Mouse (Mus musculus) limb, embryonic 15.5 days (tissue): ENCODE measurements around the gene Tcerg1l. TPM values are rescaled to one million over a fixed set of nuclear protein-coding genes. Genes with fewer than 3 reads are reported as not detected.

ENCODE experiments used
- ATAC-seq: fragments of 200-750 bp; cut with Nextera tagmentation; 2 replicates; pipeline ENCODE4 v1.8.0; 2017; ENCODE audit warnings: low read depth, moderate TSS enrichment; ENCODE audit not compliant: insufficient number of reproducible peaks, low FRiP score, low TSS enrichment
- H3K27ac ChIP-seq: fragments of 300-500 bp; sonication (generic); 2 replicates; pipeline ENCODE4 v1.5.1; 2015; ENCODE audit warnings: moderate library complexity, mild to moderate bottlenecking, inconsistent platforms
- H3K27me3 ChIP-seq: fragments of 300-500 bp; sonication (generic); 2 replicates; pipeline ENCODE4 v1.6.1; 2015; ENCODE audit warnings: inconsistent platforms
- H3K36me3 ChIP-seq: fragments of 300-500 bp; sonication (generic); 2 replicates; pipeline ENCODE4 v1.6.1; 2015; ENCODE audit warnings: inconsistent platforms
- H3K4me1 ChIP-seq: fragments of 300-500 bp; sonication (generic); 2 replicates; pipeline ENCODE4 v1.6.1; 2015; ENCODE audit warnings: inconsistent platforms
- H3K4me2 ChIP-seq: fragments of 300-500 bp; sonication (generic); 2 replicates; pipeline ENCODE4 v1.6.1; 2015; ENCODE audit warnings: mild to moderate bottlenecking, inconsistent platforms
- H3K4me3 ChIP-seq: fragments of 300-500 bp; sonication (generic); 2 replicates; pipeline ENCODE4 v1.5.1; 2015; ENCODE audit warnings: mild to moderate bottlenecking, inconsistent platforms
- H3K9ac ChIP-seq: fragments of 300-500 bp; sonication (generic); 2 replicates; pipeline ENCODE4 v1.6.1; 2015; ENCODE audit warnings: inconsistent platforms
- H3K9me3 ChIP-seq: fragments of 300-500 bp; sonication (generic); 2 replicates; pipeline ENCODE4 v1.6.1; 2016; ENCODE audit warnings: inconsistent platforms
- WGBS: fragments of 180-500 bp; shearing (Covaris S2); methylation state at CpG from one replicate; pipeline ENCODE4 v1.1.7; 2015; 5-methylcytosine and 5-hydroxymethylcytosine counted together
- polyA plus RNA-seq: library from polyadenylated mRNA; unstranded; fragments of >200 nt; fragmentation: Nextera tagmentation; extraction: Ambion mirVana; gene quantifications from 2 replicates; pipeline ENCODE4 v1.2.1, GENCODE M21; 2015

Tcerg1l gene
- polyA plus RNA-seq, 1 experiment from 2014 or later = 0.95 TPM

DNA sequence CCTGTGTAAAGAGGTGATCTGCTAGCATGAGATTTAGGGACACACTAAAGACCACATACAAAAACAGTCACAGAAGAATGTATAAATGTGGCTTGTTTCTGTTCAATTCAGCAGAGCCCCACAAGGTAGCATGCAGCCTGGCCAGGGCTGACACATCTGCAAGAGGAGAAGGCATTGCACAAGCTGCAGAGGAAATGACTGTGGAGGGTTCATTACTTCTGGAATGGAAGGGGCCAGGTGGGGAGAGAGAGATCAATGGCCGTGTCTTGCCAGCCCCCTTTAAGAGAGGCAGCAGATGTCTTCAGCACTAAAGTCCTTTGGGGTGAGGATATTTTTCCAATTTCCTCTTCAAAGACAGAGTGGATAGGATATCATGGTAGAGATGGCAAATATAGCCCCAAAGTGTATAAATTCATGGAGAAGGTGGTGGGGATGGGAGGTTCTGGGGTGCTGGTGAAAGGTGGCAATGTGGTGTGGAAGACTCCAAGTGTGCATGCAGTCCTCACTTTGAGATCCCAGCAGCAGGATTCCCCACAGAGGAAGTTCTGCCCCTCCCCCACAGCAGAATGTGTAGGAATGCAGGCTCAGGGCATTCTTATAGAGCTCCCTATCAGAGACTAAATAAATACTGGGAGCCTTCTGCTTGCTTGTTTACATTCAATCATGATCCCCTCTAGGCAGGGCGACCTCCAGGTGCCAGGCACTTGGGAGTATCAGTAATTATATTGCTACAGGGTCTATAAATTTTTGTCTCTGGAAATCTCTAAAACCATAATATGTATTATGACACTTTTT is 40.7 kb downstream of the Tcerg1l start:
- ATAC-seq = no peak
- Histone ChIP-seq H3K4me2 (no peak overlapping the region), H3K4me3 (no peak overlapping the region), H3K27ac (no peak overlapping the region), H3K27me3 (no peaks in the 10 kb centered on the region), H3K9me3 (no peaks in the 10 kb centered on the region), H3K9ac (no peak overlapping the region), H3K4me1 (peaks cover 5% of the 10 kb centered on the region; the same call in 1 of the 2 replicates), H3K36me3 (no peaks in the 10 kb centered on the region)
- WGBS = 21% methylated on average over 2 of the region's 2 CpGs

DNA sequence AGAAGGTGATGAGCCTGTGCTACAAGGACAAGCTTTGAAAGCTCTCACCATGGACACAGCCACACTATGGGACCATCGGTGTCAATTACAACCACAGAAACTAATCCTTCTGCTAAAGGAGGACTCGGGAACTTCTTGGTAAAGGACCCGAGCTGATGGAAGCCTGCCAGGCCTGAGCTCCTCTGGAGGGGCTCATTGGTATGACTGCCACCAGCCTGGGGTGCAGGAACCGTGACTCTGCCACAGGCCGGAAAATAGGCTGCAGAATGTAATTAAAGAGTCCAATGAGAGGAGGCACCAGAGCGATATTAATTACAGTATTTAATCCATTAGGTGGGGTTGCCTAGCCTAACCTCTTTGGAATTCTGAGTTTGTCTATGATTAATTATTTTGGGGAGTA is 52.1 kb downstream of the Tcerg1l start:
- no peak for ATAC-seq
- H3K27me3 ChIP-seq = peaks cover 3% of the 10 kb centered on the region; the same call in 1 of the 2 replicates
- 73% methylated on average over 6 of the region's 6 CpGs for WGBS
- H3K36me3 ChIP-seq = no peaks in the 10 kb centered on the region
- H3K9ac ChIP-seq = no peak overlapping the region
- H3K4me3 ChIP-seq = no peak overlapping the region
- no peaks in the 10 kb centered on the region for H3K9me3 ChIP-seq
- no peak overlapping the region for H3K27ac ChIP-seq
- H3K4me2 ChIP-seq = no peak overlapping the region
- no peaks in the 10 kb centered on the region for H3K4me1 ChIP-seq

DNA sequence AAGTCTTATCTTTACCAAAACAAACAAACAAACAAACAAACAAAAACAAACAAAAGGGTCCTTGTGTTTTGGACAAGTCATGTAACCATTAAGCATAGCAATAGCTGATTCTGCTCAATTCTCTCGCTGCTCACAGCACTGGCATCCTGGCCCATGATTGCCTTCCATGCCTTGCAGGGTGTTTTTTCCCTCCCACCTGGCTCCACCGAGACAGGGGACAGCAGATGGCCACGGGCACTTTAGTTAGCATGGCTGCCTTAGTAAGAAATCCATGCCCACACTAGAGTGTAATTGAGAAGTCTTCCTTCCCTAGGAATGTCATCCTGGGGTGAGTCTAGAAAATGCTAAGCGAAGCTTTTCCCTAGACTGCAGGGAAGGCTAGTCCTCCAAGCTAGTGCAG is 59.1 kb downstream of the Tcerg1l start:
- Histone ChIP-seq H3K4me3 (no peak overlapping the region), H3K27ac (no peak overlapping the region), H3K4me1 (no peaks in the 10 kb centered on the region), H3K9ac (no peak overlapping the region), H3K36me3 (no peaks in the 10 kb centered on the region), H3K27me3 (no peaks in the 10 kb centered on the region), H3K9me3 (no peaks in the 10 kb centered on the region), H3K4me2 (no peak overlapping the region)
- ATAC-seq = no peak
- WGBS = 72% methylated on average over 4 of the region's 4 CpGs

- no peaks in the 10 kb centered on the region for H3K9me3 ChIP-seq
- no peaks in the 10 kb centered on the region for H3K36me3 ChIP-seq
- no peak overlapping the region for H3K4me2 ChIP-seq
- no peak overlapping the region for H3K4me3 ChIP-seq
- no peaks in the 10 kb centered on the region for H3K4me1 ChIP-seq
- no peak overlapping the region for H3K27ac ChIP-seq
- no peak for ATAC-seq
- WGBS = 35% methylated on average over 5 of the region's 5 CpGs
- no peaks in the 10 kb centered on the region for H3K27me3 ChIP-seq
- no peak overlapping the region for H3K9ac ChIP-seq
Observed at GRCm38 (mm10) chr7:138337946-138338345, 59.6 kb downstream of the Tcerg1l start.

- no peak overlapping the region for H3K4me2 ChIP-seq
- H3K9ac ChIP-seq = no peak overlapping the region
- H3K27ac ChIP-seq = no peak overlapping the region
- H3K4me1 ChIP-seq = no peaks in the 10 kb centered on the region
- H3K9me3 ChIP-seq = no peaks in the 10 kb centered on the region
- ATAC-seq = no peak
- H3K27me3 ChIP-seq = no peaks in the 10 kb centered on the region
- H3K36me3 ChIP-seq = no peaks in the 10 kb centered on the region
- H3K4me3 ChIP-seq = no peak overlapping the region
- 78% methylated on average over 4 of the region's 4 CpGs for WGBS
Observed at GRCm38 (mm10) chr7:138332504-138333168, 64.9 kb downstream of the Tcerg1l start.

DNA sequence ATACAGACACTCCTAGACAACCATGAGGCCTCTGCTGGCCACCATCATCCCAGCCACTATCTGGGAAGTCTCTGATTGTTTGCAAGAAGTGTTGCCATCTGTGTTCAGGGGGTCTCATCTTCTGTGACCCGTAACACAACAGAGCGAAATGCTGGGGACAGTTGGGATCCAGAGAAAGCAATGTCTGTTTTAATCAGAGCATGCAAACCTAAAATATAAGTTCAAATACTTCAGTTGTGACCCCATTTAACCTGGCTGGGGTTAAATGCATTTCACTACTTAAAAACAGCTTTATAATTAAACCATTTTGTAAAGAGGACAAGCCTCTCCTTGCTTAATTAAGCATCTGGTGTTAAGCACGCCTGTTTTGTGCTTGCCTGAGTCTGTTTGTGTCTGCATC is 66.3 kb downstream of the Tcerg1l start:
- Histone ChIP-seq H3K9ac (no peak overlapping the region), H3K27ac (no peak overlapping the region), H3K4me3 (no peak overlapping the region), H3K36me3 (no peaks in the 10 kb centered on the region), H3K4me2 (no peak overlapping the region), H3K4me1 (no peaks in the 10 kb centered on the region), H3K27me3 (no peaks in the 10 kb centered on the region), H3K9me3 (no peaks in the 10 kb centered on the region)
- ATAC-seq = no peak
- WGBS = 77% methylated on average over 3 of the region's 3 CpGs

- H3K27ac ChIP-seq = no peak overlapping the region
- H3K36me3 ChIP-seq = no peaks in the 10 kb centered on the region
- no peak overlapping the region for H3K4me3 ChIP-seq
- H3K9me3 ChIP-seq = no peaks in the 10 kb centered on the region
- H3K27me3 ChIP-seq = no peaks in the 10 kb centered on the region
- H3K4me2 ChIP-seq = no peak overlapping the region
- 57% methylated on average over 6 of the region's 6 CpGs for WGBS
- no peak overlapping the region for H3K9ac ChIP-seq
- no peaks in the 10 kb centered on the region for H3K4me1 ChIP-seq
- ATAC-seq = no peak
Observed at GRCm38 (mm10) chr7:138328637-138329036, 68.9 kb downstream of the Tcerg1l start.

GRCm38 (mm10) chr7:138326760-138327159 is 70.8 kb downstream of the Tcerg1l start:
- H3K4me1 ChIP-seq = no peaks in the 10 kb centered on the region
- H3K4me3 ChIP-seq = no peak overlapping the region
- no peaks in the 10 kb centered on the region for H3K36me3 ChIP-seq
- H3K27me3 ChIP-seq = no peaks in the 10 kb centered on the region
- no peaks in the 10 kb centered on the region for H3K9me3 ChIP-seq
- H3K9ac ChIP-seq = no peak overlapping the region
- H3K4me2 ChIP-seq = no peak overlapping the region
- no peak overlapping the region for H3K27ac ChIP-seq
- WGBS = 55% methylated on average over 3 of the region's 3 CpGs
- no peak for ATAC-seq

GRCm38 (mm10) chr7:138313733-138314132 is 83.8 kb downstream of the Tcerg1l start:
- Histone ChIP-seq H3K9me3 (no peaks in the 10 kb centered on the region), H3K27me3 (no peaks in the 10 kb centered on the region), H3K36me3 (no peaks in the 10 kb centered on the region), H3K9ac (no peak overlapping the region), H3K4me1 (no peaks in the 10 kb centered on the region), H3K4me3 (no peak overlapping the region), H3K27ac (no peak overlapping the region), H3K4me2 (no peak overlapping the region)
- 93% methylated on average over 1 of the region's 1 CpGs for whole genome bisulfite sequencing
- ATAC-seq = no peak

DNA sequence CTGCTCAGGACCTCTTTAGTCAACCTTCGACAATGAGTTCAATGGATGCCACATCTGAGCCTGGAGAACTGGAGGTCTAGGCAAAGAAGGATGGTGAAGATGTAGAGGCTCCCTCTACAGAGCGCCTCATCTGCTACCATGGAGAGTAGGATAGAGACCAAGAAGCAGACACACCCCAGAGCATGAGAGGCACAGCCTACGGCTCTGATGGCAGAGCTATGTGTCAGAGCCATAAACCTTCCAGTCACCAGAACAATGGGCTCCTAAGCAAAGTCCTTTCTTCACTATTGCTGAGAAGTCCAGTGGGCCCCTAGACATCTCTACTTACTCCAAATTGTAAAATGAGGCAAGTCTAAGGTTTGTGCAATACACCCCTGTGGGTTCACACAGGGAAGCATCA is 91.4 kb downstream of the Tcerg1l start:
- ATAC-seq = no peak
- no peaks in the 10 kb centered on the region for H3K27me3 ChIP-seq
- H3K36me3 ChIP-seq = no peaks in the 10 kb centered on the region
- no peak overlapping the region for H3K4me2 ChIP-seq
- no peak overlapping the region for H3K9ac ChIP-seq
- no peak overlapping the region for H3K4me3 ChIP-seq
- WGBS = 69% methylated on average over 3 of the region's 3 CpGs
- no peaks in the 10 kb centered on the region for H3K4me1 ChIP-seq
- H3K27ac ChIP-seq = no peak overlapping the region
- no peaks in the 10 kb centered on the region for H3K9me3 ChIP-seq

DNA sequence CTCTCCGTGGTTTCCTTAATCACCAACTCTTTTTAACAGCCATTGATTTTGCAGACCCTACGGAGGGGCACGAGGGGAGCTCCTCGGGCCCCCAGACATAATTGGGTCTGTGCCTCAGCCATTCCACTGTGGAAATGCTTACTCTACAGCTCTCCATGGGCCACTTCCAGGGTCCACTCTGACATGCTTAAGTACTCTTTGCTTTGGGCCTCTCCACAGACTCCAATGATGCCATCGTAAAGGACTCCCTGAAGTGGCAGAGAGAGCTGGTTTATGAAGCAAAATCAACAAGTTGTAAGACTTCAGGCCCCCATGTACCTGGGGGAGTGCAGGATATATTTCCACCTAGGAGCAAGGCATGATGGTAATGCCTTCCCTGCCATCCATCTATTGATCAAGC is 112.7 kb downstream of the Tcerg1l start:
- H3K4me1 ChIP-seq = peaks cover 8% of the 10 kb centered on the region; the same call in 1 of the 2 replicates
- peaks cover 5% of the 10 kb centered on the region; the same call in 1 of the 2 replicates for H3K27me3 ChIP-seq
- WGBS = 69% methylated on average over 5 of the region's 5 CpGs
- no peak for ATAC-seq
- no peak overlapping the region for H3K27ac ChIP-seq
- H3K4me3 ChIP-seq = no peak overlapping the region
- no peaks in the 10 kb centered on the region for H3K9me3 ChIP-seq
- H3K4me2 ChIP-seq = no peak overlapping the region
- no peak overlapping the region for H3K9ac ChIP-seq
- no peaks in the 10 kb centered on the region for H3K36me3 ChIP-seq

GRCm38 (mm10) chr7:138275263-138275662 is 122.3 kb downstream of the Tcerg1l start:
- H3K4me2 ChIP-seq = no peak overlapping the region
- no peak overlapping the region for H3K4me3 ChIP-seq
- H3K9ac ChIP-seq = no peak overlapping the region
- no peak overlapping the region for H3K27ac ChIP-seq
- no peaks in the 10 kb centered on the region for H3K27me3 ChIP-seq
- 51% methylated on average over 1 of the region's 1 CpGs for WGBS
- H3K9me3 ChIP-seq = no peaks in the 10 kb centered on the region
- no peak for ATAC-seq
- H3K36me3 ChIP-seq = no peaks in the 10 kb centered on the region
- no peaks in the 10 kb centered on the region for H3K4me1 ChIP-seq
